Mouse (Mus musculus): ENCODE measurements around the gene Extl1.

The Extl1 gene

DNA sequence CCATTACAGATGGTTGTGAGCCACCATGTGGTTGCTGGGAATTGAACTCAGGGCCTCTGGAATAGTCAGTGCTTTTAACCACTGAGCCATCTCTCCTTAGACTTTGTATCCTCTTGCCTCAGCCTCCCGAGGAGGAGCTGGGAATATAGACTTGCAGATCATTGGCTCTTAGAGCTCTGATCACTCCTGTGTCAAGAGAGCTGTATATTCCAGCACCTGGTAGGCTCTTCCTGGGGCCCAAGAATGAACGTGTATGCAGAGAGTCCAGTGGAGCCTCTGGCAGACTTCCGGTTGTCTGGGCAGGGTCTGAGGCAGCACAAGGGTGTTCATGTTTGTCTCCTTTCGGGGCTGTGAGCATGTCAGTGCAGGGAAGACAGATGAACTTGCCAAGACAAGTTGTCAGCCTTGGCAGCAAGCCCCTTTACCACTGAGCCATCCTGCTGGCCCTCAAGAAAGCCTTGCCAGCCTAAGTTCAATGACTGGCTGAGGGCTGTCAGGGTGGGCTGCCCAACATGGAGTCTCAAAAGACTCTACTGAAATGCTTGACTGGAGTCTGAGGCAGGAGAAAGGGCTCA lies 69.5 kb downstream of the Extl1 start:
- in situ Hi-C loops (cut with MboI, MseI): no loop called here

DNA sequence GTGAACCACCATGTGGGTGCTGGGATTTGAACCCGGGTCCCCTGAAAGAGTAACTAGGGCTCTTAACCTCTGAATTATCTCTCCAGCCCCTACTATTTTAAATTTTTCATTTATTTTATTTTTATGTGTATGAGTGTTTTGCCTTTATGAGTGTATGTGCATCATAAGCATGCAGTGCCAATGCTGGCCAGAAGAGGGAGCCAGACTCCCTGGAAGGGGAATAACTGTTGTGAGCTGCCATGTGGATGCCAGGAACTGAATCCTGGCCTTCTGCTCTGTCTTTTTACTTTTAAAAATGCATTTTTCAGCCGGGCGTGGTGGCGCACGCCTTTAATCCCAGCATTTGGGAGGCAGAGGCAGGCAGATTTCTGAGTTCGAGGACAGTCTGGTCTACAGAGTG lies 70.7 kb downstream of the Extl1 start:
- in situ Hi-C loops (cut with MboI, MseI): no loop called here

DNA sequence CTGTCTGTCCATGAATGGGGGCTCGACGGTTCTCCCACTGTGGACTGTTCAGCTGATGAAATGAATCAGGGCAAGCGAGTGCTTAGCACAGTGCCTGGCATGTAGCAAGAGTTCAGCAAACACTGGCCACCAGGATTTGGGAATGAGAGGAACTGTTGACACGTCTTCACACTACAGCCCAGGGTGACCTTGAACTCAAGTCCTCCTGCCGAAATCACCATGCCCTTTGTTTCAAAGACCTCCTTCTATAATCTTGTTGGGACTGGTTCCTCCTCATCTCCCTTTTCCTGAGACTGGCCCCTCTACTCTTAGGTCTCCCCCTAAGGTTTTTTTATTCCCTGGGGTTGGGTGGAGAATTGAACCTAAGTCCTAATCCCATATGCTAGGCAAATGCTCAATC lies 71.3 kb downstream of the Extl1 start:
- in situ Hi-C loops (cut with MboI, MseI): no loop called here

DNA sequence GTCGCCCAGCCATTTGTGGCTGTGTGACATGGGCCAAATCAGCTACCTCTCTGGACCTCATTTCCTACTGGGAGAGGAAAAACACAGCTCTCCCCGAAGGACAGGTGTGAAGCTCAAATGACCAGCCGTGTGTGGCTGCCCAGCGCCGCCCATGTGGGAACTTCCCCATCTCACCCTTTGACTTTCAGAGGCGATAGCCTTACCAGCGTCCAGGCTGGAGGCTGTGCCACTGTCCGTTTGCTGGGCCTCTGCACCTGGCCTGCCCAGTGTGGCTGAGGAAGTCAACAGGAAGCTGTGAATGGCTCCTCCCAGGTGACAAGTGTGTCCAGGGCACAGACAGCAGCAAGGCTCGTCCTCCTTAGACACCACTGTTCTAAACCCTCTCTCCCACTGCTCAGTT lies 71.9 kb downstream of the Extl1 start:
- in situ Hi-C loops (cut with MboI, MseI): no loop called here

DNA sequence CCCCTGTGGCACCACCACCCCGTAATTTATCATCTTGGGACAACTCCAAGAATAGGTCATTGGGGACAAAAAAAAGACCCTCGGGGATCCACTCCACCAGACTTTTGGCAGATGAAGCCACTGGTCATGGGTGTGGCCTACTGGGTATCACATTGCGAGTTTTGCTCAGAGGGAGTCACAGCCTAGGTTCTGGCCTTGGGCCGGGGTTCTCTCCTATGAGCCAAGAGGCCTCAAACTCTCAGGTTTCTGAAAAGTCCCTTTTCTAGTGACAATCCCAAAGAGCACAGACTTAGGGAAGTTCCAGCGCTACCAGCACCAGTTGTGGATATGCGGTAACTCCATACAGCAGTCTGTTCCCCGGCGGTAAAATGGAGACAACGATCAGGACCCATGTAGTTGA lies 73.0 kb downstream of the Extl1 start:
- in situ Hi-C loops (cut with MboI, MseI): no loop called here

DNA sequence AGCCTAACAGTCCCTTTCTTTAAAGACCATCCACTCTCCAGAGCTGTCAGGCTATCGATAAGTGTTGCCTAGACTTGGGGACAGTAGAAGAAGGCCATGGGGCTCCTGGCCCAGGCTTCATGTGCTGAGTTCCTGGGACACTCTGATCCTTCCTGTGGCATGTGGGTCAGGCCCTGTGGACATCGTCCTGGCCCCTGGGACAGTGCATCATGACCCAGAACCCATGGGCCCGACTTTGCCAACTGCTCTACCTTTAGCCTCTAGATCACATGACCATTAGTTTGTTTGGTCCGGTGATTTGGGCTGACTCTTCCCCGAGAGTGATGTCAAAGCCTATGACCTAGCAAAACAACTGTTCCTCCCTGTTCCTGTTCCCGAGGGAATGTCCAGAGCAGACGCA lies 73.5 kb downstream of the Extl1 start:
- in situ Hi-C loops (cut with MboI, MseI): no loop called here

DNA sequence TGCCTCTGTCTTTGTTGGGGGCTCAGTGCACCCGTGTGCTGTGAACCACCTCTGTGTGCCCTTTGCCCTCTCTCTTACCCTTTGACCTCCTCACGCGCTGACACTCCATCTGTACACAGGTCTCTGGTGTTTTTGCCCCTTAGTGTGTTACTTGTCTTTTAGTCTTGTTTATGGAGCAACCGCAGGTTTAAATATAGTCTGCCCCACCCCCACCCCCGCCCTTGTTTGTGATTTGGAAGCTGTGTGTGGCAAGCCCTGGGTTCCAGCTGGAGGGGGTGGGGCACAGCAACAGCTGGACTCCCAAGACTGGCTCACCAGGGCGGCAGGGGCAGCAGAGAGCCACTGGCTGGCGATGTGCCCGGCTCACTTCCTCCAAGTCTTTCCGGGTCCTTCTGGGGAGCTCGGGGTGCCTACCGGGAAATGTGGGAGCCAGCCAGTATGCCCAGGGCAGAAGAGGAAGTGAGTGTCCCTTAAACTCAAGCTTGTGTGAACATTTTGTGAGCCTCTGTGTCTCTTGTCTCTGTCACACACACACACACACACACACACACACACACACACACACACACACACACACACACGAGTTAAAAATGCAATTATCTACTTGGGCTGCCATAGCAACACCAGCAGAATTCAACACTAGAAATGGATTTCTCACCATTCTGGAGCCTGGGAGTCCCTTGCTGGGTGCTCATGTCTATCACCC lies 76.1 kb downstream of the Extl1 start:
- in situ Hi-C loops (cut with MboI, MseI): no loop called here

DNA sequence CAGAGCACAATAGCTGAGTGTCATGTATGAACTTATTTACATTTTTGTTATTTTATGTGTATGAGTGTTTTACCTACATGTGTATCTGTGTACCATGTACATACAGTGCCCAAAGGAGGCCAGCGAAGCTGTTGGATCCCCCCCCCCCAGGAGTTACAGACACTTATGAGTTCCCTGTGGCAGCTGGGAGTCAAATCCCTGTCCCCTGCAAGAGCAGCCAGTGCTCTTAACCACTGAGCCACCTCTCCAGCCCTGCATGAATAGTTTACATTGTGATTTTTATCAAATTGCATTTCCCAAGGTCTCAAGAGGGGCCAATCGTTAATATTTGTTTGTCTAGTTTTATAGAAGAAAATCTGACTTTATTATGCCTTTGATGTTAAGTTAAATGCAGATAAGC lies 76.7 kb downstream of the Extl1 start:
- in situ Hi-C loops (cut with MboI, MseI): no loop called here

All from regulatory T cell (primary cell).